Mouse (Mus musculus): ENCODE data around the gene Nemf.
"Not testable (repeated sequence)": the region's sequence is repeated elsewhere in the genome, so short reads cannot be mapped to it uniquely, and the experiment has no call there.

Gene Nemf

DNA sequence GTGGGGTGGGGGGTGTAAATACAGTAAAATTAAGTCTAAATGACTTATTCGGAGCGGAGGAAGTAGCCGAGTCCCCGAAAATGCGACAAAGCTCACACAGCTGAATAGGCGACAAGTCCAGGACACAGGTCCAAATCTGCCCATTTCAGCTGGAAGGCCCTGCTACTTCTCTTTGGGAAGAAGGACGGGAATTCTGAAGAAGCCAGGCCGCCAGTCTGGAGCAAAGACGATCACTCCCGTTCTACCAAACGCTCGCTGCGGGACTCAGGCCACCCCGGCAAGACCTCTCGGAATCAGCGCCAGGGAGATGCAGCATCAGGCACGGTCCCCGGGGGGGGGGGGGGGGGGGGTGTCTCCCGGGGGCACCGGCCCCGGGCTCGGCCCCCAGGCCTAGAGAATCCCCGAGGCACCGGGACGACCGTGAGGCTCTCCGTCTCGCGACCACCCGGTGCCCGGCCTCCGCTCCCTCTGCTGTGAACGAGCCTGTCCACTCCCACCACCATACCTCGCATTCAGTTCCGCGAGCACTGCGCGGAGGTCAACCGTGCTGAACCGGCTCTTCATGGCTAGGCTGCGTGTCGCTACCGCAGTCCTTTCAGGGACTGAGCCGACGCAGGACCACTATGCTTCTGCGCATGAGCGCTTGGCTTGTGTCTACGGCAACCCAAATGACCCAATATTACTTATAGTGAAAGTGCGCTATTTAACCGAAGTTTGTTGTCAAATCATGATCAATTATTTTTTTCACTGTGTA lies at the start of gene Nemf:
Nemf (minus strand) TSS at position 620 of the 754 bp plus-strand sequence.
- peak; percentile 90 for DNase-seq

DNA sequence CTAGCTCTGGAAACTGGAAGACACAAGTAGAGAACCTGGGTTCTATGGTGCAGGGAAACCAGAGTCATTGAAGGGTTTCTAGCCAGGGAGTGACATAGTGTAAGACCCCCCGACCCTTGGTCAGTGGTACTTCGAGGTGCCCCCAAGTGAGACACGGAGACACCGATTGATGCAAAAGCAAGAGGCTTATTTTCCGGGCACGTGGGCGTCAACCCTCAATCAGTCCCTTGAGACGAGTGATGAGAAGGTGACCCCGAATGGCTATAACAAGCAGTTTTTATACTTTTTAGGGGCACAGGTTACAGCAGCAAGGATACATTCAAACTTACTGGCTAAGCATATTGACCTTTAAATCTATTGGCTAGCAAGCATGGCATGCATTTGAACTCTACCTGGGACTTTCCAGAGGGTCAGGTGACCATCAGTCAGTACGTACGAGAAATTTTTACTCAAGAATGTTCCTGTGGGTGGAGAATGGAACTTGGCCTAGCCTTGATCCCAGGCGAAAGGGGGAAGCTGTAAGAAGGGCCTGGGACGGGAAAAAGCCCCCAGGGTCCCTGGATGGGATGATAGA lies 45.7 kb upstream of the Nemf start:
- no peak for DNase-seq

DNA sequence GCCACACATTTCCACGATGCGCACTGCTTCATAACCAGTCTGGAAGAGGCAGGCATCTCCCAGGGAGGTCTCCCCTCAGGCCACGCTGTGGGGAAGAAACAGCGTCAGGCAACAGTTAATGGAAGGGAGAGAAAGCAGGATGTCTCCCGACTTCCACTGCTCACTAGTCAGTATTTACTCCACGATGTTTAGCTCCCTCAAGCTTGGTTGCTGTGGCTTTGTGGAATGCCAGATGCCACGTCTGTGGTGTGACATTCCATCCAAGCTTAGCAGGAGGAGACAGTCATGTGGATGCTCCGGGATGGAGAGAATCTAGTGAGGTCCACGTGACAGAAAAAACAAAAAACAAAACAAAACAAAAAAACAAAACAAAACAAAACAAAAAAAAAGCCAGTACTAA lies 45.1 kb upstream of the Nemf start:
- no peak for DNase-seq

DNA sequence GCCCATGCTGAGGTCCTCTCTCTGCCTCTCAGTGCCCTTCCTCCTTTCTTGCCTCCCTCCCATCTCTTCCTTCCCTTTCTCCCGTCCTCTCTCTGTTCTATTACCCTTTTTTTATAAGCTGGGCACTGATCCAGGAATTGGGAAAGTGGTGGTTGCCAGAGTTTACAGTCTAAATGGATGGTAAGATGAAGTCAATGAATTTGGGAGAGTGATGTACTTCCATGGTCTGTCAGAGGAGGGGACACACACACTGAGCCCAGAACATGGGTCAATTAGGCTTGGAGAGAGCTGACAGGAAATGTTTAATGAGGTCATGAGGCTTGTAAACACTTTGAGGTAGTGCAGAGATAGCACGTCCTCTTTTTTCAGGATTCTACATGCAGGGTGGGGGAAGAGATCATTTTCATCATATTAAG lies 43.9 kb upstream of the Nemf start:
- DNase-seq = no peak

DNA sequence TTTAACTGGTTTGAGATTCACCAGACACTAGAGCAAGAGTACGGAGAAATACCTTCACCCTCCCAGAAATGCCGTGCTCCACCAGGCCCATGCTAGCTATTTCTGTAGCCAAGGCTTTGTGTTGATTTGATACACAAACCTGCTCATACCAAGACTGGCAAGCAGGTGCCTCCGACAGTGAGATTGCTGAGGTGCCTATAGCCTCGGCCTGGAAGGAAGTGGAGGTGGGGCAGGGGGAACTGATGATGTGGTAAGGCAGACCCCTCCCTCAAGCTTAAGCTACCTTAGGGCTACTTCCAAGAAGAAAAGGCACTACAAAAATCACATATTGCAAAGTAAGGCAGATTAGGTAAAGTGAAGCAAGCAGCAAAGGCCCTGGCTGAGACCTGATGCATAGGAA lies 43.4 kb upstream of the Nemf start:
- DNase-seq = no peak

DNA sequence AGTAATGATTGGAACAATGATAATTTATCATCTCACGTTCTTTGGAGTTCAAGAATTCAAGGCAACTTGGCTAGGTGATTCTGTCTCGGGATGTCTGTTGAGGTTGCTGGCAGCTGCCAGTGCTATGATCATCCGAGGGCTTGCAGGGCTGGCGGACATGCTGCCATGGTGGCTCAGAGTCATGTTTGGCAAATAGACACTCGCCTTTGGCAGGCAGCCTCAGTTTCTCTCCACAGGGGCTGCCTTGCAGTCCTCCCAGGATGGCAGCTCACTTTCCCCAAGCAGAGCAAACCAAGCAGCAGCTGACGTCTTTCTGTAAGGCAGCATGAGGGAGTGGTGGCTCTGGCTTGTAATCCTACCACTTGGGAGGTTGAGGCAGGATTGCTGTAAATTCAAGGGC lies 37.5 kb upstream of the Nemf start:
- DNase-seq = no peak

DNA sequence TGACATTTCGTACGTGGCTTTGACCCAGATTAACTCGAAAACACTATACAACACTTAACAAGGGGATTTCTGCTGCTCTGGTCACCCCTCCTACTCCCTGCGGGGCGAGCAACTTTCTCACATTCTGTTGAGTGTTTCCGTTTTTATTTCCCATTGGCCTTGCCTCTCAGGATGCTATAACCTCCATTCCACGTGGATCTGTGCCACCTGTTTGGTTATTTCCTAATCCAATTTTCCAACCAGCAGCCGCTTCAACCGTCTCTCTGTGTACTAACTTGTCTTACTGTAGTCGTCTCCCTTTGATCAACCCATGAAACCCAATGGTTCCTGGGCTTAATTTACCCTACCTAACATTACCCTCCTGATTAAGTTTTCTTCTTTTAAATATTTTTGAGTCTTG lies 36.1 kb upstream of the Nemf start:
- no peak for DNase-seq

DNA sequence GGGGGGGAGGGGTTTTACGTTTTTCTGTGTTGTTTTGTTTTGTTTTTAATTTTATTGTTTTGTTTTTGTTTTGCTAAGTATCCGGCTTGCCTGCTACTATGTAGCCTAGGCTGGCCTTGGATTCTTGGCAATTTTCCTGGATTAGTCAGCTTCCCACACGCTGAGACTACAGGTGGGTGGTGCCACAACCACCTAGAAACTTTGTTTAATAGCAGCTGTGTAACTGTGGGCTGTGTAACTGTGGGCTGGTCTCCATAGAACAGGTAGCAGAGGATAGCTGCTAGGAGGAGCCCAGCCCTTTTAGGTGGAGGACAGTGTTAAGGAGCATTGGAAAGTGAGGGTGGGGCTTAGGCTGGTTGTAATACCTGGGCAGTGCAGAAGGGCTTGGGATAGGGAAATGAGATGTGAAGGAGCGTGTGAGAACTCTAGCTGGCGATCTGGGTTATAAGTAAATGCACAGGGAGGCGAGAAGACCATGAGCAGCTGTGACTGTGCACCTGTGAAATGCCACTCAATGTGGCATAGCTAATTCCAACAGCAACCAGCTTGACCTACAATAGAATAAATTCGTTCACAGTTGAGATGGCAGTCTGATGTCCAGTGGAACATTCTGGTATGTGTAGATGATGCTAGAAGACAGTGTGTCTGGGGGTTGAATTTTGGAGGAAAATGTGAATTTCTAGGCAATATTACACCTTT lies 33.2 kb upstream of the Nemf start:
- no peak for DNase-seq

DNA sequence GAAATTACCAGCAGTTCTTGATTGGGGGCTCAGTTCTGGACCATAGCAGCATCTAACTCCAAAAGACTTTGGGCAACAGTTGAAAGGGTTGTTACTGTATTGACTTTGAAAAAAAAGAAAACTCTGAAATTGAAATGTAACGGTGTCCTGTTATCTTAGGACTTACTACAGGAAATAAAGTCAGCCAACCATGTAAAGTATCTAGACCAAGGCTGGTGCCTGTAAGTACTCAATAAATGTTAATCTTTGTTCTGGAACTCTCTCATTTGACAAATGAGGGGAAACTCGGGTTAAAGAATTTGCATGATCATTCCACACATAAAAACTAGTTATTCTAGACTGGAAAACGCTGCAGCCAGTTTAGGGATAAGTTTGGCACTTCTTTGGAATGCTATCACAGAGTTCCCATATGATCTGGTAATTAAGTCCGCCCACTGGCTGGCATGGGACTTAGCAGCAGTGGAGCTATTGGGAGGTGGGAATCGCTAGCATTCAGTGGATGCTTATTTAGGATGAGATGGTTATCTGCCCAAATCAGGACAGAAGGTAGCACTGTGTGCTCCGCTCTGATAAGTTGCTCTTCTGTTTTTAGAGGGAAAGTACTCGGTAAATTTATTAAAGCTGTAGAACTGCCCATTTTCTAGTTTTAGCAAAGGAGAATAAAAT lies 32.4 kb upstream of the Nemf start:
- no peak for DNase-seq

DNA sequence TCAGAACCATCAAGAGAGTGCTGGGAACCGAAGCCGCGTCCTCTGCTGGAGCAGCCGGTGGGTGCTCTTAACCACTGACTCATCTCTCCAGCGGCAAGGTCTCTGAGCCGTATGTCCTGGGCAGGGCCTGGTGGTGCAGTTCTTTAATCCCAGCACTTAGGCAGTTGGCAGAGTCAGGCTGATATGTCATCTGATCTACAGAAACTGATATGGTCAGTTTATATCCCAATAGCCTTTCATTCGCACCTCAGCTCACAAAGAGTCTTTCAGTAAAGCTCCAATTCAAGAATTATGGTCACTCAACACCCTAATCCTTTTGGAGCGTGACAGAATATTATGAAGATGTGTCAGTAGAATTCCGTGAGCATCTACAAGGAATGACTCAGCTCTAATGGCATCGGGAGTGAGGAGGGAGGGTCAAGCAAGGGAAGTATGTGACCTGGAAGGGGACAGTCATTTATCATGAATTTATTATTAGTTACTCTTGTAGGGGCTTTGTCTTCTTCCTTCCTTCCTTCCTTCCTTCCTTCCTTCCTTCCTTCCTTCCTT lies 31.4 kb upstream of the Nemf start:
- no peak for DNase-seq

DNA sequence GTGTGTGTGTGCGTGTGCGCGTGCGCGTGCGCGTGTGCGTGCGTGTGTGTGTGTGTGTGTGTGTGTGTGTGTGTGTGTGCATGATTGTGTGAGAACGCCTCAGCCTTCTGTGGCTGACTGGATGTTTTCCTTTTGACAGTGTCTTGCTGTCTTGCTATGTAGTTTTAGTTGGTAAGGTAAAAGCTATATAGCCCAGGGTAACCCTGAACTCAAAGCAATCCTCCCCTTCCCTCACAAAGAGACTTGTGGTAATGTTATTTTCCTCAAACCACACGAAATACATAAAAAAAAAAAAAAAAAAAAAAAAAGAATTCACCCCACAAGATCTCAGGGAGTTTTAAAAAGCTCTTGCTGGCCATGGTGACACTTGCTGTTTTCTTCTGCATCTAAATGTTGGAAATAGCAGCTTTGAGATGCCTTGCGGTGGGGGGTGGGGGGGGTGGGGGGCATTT lies 29.3 kb upstream of the Nemf start:
- DNase-seq = not testable (repeated sequence)

DNA sequence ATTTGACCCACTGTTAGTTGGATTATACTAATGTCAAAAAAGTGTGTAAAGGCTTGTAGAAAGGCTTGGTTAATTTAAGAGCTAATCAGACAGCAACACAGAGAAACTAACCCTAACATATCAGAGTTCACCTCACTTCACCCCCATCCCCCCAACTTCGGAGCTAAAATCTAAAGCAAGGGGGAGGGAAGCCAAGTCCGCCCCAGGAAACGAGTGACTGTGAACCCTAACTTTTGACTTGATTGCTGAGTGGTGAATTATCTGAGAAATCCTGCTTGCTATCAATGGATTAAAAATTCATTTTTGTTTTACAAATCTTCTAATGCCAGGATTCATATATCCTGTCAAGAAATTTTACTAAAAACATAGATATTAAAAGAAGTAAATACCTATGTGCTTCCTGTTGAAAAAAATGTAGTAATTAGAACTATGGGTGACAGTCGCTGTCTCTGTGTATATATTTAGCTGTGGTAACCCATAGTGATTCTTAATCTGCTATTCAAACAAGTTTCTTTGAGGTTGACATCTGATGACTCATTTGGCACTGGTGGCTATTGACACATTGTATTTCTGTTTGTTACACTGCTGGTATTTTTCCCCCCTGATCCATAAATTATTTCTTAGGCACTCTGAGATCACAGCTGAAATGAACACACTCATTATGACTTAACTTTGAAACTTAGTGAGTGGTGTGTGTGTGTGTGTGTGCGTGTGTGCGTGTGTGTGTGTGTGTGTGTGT lies 28.7 kb upstream of the Nemf start:
- DNase-seq = no peak

DNA sequence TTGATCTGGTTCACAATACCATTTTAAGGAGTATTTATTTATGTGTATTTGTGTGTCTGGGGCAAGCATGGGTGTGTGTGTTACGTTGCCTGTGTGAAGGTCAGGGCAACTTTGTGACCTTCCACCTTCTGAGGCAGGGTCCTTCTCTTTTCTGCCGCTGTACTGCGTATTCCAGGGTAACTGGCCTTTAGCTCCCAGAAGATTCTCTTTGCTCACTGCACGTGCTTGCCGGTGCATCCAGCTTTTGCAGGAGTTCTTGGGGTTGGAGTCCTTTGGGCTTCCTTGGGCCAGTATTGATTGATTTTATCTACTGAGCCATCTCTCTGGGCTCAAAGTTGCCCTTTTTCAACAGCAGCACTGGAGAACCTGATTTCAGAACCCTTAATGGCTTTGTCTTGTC lies 27.6 kb upstream of the Nemf start:
- DNase-seq = no peak

DNA sequence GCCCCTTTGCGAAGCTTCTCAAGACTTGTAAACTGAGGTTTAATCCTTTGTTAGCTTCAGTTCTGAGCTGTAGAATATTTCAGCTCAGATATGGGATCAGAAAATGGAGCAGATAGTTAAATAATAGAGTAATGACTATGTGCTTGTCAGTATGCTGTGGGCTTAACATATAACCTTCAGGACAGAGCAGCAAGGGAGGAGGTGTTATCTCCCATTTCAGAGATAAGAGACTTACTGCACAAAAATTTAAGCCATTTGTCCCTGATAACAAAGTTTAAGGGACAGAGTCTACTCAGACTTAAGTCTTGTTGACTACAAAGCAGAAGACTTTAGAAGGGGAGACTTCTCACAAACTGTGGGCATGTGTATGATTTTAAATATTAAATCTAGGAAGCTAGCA lies 25.9 kb upstream of the Nemf start:
- DNase-seq = no peak

DNA sequence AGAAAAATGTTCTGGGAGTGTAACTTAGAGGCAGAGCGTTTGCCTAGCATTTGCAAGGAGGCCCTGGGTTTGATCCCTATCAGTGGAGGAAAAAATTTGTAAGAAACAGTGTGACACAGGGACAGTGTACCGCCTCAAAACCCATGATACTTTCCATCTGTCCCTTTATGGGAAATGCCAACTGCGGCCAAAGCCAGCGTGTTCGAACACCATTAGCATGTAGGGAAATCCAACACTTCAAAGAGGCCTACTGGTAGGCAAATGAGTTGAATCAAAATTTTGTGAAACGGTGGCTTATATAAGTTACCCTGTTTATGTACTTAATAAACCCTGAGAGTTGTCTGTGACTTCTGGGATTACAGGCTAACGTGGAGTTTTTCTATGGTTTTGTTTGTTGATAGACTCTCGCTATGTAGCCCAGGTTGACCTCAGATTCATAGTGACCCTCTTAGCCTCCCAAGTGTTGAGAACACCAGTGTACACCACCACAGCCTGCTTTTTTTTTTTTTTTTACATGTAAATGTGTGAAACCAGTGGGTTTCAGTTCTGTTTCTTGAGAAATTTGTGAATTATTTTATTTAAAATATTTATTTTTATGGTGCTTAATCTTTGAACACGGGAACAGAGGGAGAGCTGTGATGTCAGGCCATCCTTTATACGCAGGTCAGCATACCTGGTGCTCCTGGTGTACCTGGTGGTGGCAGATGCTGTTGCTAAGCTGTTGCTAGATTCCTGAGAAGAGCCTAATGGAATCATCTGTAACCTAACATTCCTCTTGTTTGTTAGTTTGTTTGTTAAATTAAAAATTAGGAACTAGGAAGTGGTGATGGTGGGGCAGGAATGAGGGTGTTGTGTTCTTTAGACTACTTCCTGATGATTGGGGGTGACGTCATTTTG lies 21.8 kb upstream of the Nemf start:
- no peak for DNase-seq

DNA sequence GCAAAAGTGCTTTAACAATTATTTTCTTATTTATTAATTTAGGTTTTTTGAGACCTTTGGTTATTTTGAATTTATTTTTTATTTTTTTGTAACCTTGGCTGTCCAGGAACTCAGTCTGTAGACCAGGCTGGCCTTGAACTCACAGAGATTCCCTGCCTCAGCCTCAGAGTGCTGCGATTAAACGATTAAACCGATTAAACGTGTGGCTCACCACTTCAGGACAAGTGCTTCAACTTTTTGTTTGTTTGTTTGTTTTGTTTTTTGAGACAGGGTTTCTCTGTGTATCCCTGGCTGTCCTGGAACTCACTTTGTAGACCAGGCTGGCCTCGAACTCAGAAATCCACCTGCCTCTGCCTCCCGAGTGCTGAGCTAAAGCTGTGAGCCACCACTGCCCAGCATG lies 20.7 kb upstream of the Nemf start:
- not testable (repeated sequence) for DNase-seq

DNA sequence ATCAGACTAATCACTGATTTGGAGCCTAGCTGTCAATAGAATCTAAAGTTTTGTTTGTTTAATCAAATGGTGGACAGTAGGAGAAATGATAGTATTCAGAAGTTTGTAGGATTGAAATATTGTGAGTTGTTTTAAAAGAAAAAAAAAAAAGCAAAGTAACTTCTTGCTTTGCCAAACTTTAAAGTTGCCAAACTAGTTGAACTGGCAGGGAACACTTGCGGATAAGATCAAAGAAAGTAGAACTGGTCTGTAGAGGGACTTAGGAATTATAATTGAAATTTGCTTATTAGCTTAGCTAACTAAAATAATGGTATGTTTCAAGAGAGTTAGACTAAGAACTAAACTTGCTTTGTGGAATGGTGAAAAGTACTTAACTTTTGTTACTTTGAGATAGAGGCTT lies 20.2 kb upstream of the Nemf start:
- DNase-seq = no peak

DNA sequence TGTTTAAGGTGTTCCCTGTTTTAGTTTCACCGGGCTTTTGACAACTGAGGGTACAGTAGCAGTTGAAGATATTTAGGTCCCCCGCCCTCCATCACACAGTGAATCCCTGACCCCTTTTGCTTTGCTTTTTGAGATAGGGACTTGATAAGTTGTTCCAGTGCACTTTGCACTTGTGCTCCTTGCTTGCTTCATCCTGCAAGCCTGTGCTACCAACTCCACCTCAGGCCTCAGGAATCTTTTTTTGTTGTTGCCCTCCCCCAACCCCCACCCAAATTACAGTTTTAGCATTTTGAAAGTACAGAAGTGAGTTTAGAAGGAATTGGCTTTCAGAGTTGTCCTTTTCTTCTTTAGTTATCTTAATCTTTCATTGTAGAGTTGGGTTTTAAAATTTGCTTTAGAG lies 19.2 kb upstream of the Nemf start:
- no peak for DNase-seq

DNA sequence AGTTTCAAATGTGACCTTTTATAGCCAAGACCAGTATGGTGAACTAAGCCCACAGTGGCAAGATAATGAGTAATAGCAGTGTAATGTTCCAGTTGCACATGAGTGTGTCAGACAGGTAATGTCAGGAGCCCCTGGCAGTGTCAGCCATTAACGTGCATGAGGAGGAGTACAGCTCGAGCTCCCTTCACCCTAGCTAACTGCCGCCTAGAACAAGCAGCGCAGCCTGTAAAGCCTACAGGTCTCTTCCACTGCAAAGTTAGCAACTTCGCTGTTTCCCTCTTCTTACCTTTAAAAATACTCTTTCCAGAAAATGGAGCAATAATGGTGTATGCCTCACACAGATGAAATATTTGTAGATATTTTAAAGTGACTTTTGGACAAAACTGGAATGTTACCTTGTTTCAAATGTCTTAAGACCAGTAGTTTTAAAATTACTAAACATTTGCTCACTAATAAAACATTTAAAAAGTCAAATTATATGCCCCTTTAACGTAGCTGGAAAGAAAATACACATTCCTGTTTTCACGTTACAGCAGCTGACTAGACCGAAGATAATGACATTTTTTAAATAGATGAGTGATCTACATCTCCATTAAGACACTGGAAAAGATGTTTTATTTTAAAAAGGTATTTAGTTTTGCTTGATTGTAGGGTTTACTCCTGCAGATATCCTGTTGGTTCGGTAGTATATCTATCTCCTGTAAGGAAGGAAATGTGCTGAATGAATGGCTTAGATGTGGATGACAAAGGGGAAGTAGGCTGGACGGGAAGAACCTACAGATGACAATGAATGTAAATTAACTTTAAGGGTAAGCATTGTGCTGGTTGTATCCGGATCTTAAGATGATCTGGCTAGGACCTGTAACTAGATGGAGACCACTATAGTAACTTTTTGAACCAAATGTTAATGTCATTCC lies 17.1 kb upstream of the Nemf start:
- no peak for DNase-seq

DNA sequence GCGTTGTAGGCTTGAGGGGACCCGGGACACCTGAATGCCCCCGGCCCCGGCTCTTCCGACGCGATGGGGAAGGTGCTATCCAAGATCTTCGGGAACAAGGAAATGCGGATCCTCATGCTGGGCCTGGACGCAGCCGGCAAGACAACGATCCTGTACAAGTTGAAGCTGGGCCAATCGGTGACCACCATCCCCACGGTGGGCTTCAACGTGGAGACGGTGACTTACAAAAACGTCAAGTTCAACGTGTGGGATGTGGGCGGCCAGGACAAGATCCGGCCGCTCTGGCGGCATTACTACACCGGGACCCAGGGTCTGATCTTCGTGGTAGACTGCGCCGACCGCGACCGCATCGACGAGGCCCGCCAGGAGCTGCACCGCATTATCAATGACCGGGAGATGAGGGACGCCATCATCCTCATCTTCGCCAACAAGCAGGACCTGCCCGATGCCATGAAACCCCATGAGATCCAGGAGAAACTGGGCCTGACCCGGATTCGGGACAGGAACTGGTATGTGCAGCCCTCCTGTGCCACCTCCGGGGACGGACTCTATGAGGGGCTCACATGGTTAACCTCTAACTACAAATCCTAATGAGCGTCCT lies 15.9 kb upstream of the Nemf start:
- DNase-seq = no peak
